Mouse (Mus musculus) midbrain, embryonic 13.5 days (tissue): ENCODE data around the gene Tex52. TPM values are rescaled to one million over a fixed set of nuclear protein-coding genes. Genes with fewer than 3 reads are reported as not detected.

Source experiments
- ATAC-seq: fragments of 200-750 bp; cut with Nextera tagmentation; 2 replicates; pipeline ENCODE4 v1.8.0; 2017; ENCODE audit warnings: mild to moderate bottlenecking, moderate TSS enrichment, moderate library complexity
- H3K27ac ChIP-seq: fragments of 300-500 bp; sonication (generic); 2 replicates; pipeline ENCODE4 v1.5.1; 2015; ENCODE audit warnings: inconsistent platforms, mild to moderate bottlenecking, moderate library complexity
- H3K27me3 ChIP-seq: fragments of 300-500 bp; sonication (generic); 2 replicates; pipeline ENCODE4 v1.6.1; 2015; ENCODE audit warnings: mild to moderate bottlenecking, inconsistent platforms
- H3K36me3 ChIP-seq: fragments of 300-500 bp; sonication (generic); 2 replicates; pipeline ENCODE4 v1.6.1; 2015; ENCODE audit warnings: mild to moderate bottlenecking, inconsistent platforms
- H3K4me1 ChIP-seq: fragments of 300-500 bp; sonication (generic); replicated peaks from 2 replicates; pipeline ENCODE4 v1.6.1; 2015; ENCODE audit warnings: inconsistent platforms
- H3K4me2 ChIP-seq: fragments of 300-500 bp; sonication (generic); replicated peaks from 2 replicates; pipeline ENCODE4 v1.6.1; 2015; ENCODE audit warnings: moderate library complexity, mild to moderate bottlenecking, inconsistent platforms
- H3K4me3 ChIP-seq: fragments of 300-500 bp; sonication (generic); replicated peaks from 2 replicates; pipeline ENCODE4 v1.5.1; 2015; ENCODE audit warnings: mild to moderate bottlenecking, inconsistent platforms
- H3K9ac ChIP-seq: fragments of 300-500 bp; sonication (generic); replicated peaks from 2 replicates; pipeline ENCODE4 v1.6.1; 2015; ENCODE audit warnings: mild to moderate bottlenecking, inconsistent platforms
- H3K9me3 ChIP-seq: fragments of 300-500 bp; sonication (generic); 2 replicates; pipeline ENCODE4 v1.6.1; 2016; ENCODE audit warnings: mild to moderate bottlenecking, inconsistent platforms
- WGBS: fragments of 180-500 bp; shearing (Covaris S2); methylation state at CpG from one replicate; pipeline ENCODE4 v1.1.7; 2015; 5-methylcytosine and 5-hydroxymethylcytosine counted together
- polyA plus RNA-seq: library from polyadenylated mRNA; unstranded; fragments of >200 nt; fragmentation: Nextera tagmentation; extraction: Ambion mirVana; gene quantifications from 2 replicates; pipeline ENCODE4 v1.2.1, GENCODE M21; 2015

Tex52 gene
- 0.44 and 0.63 TPM in 2 replicates for polyA plus RNA-seq

- H3K27ac ChIP-seq: peak within 1 kb of the TSS; percentile 8; the same call in 1 of the 2 replicates
- peak within 1 kb of the TSS; percentile 15; the same call in 1 of the 2 replicates for H3K9ac ChIP-seq
- ATAC-seq: peak; percentile 76
- H3K4me1 ChIP-seq: peaks cover 18% of the 10 kb centered on the region
- no peaks in the 10 kb centered on the region for H3K27me3 ChIP-seq
- H3K36me3 ChIP-seq: peaks cover 38% of the 10 kb centered on the region
- no peaks in the 10 kb centered on the region for H3K9me3 ChIP-seq
- no peak within 1 kb of the TSS for H3K4me2 ChIP-seq
- 10% methylated on average over 6 of the region's 6 CpGs for WGBS
- no peak within 1 kb of the TSS for H3K4me3 ChIP-seq
Observed at GRCm38 (mm10) chr6:128375192-128375591, at the start of gene Tex52, which contains the start of gene Gm44596. Gene Tex52 (plus strand): TSS chr6:128375456. Gene Gm44596 (plus strand): TSS chr6:128375503.

- Histone ChIP-seq H3K27me3 (no peaks in the 10 kb centered on the region), H3K4me1 (peaks cover 13% of the 10 kb centered on the region), H3K27ac (no peak overlapping the region), H3K36me3 (peaks cover 61% of the 10 kb centered on the region), H3K4me3 (no peak overlapping the region), H3K4me2 (no peak overlapping the region), H3K9ac (no peak overlapping the region), H3K9me3 (0 out of 2 replicates have a peak, but pooled peaks cover 5% of the 10 kb centered on the region)
- ATAC-seq: peak; percentile 90
- WGBS: 19% methylated on average over 12 of the region's 12 CpGs
Observed at GRCm38 (mm10) chr6:128334397-128335124, 40.7 kb upstream of the Tex52 start.

- Histone ChIP-seq H3K4me3 (no peak overlapping the region), H3K27ac (no peak overlapping the region), H3K9me3 (no peaks in the 10 kb centered on the region), H3K4me2 (no peak overlapping the region), H3K36me3 (peaks cover 40% of the 10 kb centered on the region), H3K27me3 (no peaks in the 10 kb centered on the region), H3K4me1 (peaks cover 13% of the 10 kb centered on the region), H3K9ac (no peak overlapping the region)
- 82% methylated on average over 7 of the region's 7 CpGs for WGBS
- no peak for ATAC-seq
Observed at GRCm38 (mm10) chr6:128337467-128337866, 37.8 kb upstream of the Tex52 start.

GRCm38 (mm10) chr6:128338876-128339275, 36.4 kb upstream of the Tex52 start:
- Histone ChIP-seq H3K36me3 (peaks cover 34% of the 10 kb centered on the region), H3K4me1 (peaks cover 13% of the 10 kb centered on the region), H3K27ac (no peak overlapping the region), H3K4me3 (no peak overlapping the region), H3K27me3 (no peaks in the 10 kb centered on the region), H3K4me2 (no peak overlapping the region), H3K9me3 (no peaks in the 10 kb centered on the region), H3K9ac (no peak overlapping the region)
- ATAC-seq: no peak
- WGBS: 58% methylated on average over 5 of the region's 5 CpGs

- Histone ChIP-seq H3K4me1 (peaks cover 13% of the 10 kb centered on the region), H3K4me2 (no peak overlapping the region), H3K27me3 (no peaks in the 10 kb centered on the region), H3K36me3 (peaks cover 15% of the 10 kb centered on the region), H3K27ac (no peak overlapping the region), H3K4me3 (no peak overlapping the region), H3K9ac (no peak overlapping the region), H3K9me3 (no peaks in the 10 kb centered on the region)
- no peak for ATAC-seq
- WGBS: 97% methylated on average over 11 of the region's 11 CpGs
Observed at GRCm38 (mm10) chr6:128341956-128342723, 33.1 kb upstream of the Tex52 start.

- Histone ChIP-seq H3K27me3 (no peaks in the 10 kb centered on the region), H3K4me3 (no peak overlapping the region), H3K9ac (no peak overlapping the region), H3K9me3 (no peaks in the 10 kb centered on the region), H3K4me1 (peaks cover 5% of the 10 kb centered on the region; the same call in 1 of the 2 replicates), H3K27ac (no peak overlapping the region), H3K4me2 (no peak overlapping the region), H3K36me3 (peaks cover 16% of the 10 kb centered on the region)
- no peak for ATAC-seq
- WGBS: 94% methylated on average over 10 of the region's 10 CpGs
Observed at GRCm38 (mm10) chr6:128345623-128346022, 29.6 kb upstream of the Tex52 start.

- Histone ChIP-seq H3K4me3 (no peak overlapping the region), H3K27ac (no peak overlapping the region), H3K4me1 (peaks cover 5% of the 10 kb centered on the region; the same call in 1 of the 2 replicates), H3K36me3 (peaks cover 22% of the 10 kb centered on the region), H3K9me3 (no peaks in the 10 kb centered on the region), H3K27me3 (no peaks in the 10 kb centered on the region), H3K4me2 (no peak overlapping the region), H3K9ac (no peak overlapping the region; the same call in 1 of the 2 replicates)
- WGBS: 93% methylated on average over 6 of the region's 6 CpGs
- ATAC-seq: no peak
Observed at GRCm38 (mm10) chr6:128346782-128347181, 28.5 kb upstream of the Tex52 start.

- H3K9ac ChIP-seq: no peak overlapping the region
- ATAC-seq: no peak
- no peaks in the 10 kb centered on the region for H3K9me3 ChIP-seq
- H3K27ac ChIP-seq: no peak overlapping the region
- 53% methylated on average over 7 of the region's 7 CpGs for WGBS
- no peaks in the 10 kb centered on the region for H3K27me3 ChIP-seq
- no peak overlapping the region for H3K4me3 ChIP-seq
- H3K36me3 ChIP-seq: peaks cover 18% of the 10 kb centered on the region
- no peak overlapping the region for H3K4me2 ChIP-seq
- H3K4me1 ChIP-seq: peaks cover 22% of the 10 kb centered on the region
Observed at GRCm38 (mm10) chr6:128349711-128350110, 25.5 kb upstream of the Tex52 start.

- H3K27me3 ChIP-seq: no peaks in the 10 kb centered on the region
- ATAC-seq: no peak
- 34% methylated on average over 3 of the region's 3 CpGs for WGBS
- no peak overlapping the region for H3K27ac ChIP-seq
- H3K9ac ChIP-seq: no peak overlapping the region
- H3K4me1 ChIP-seq: peaks cover 37% of the 10 kb centered on the region
- H3K9me3 ChIP-seq: no peaks in the 10 kb centered on the region
- H3K4me3 ChIP-seq: no peak overlapping the region
- H3K4me2 ChIP-seq: peak overlapping the region; percentile 78
- H3K36me3 ChIP-seq: peaks cover 38% of the 10 kb centered on the region
Observed at GRCm38 (mm10) chr6:128354140-128354539, 21.1 kb upstream of the Tex52 start.

GRCm38 (mm10) chr6:128355201-128355681, 20.0 kb upstream of the Tex52 start:
- peak overlapping the region; percentile 89 for H3K9ac ChIP-seq
- H3K27ac ChIP-seq: peak overlapping the region; percentile 89
- no peaks in the 10 kb centered on the region for H3K27me3 ChIP-seq
- H3K4me1 ChIP-seq: peaks cover 41% of the 10 kb centered on the region
- H3K4me3 ChIP-seq: peak overlapping the region; percentile 84
- no peaks in the 10 kb centered on the region for H3K9me3 ChIP-seq
- under 1% methylated on average over 27 of the region's 28 CpGs for WGBS
- ATAC-seq: peak; percentile 80; the same call in 1 of the 2 replicates
- H3K36me3 ChIP-seq: peaks cover 37% of the 10 kb centered on the region
- peak overlapping the region; percentile 78 for H3K4me2 ChIP-seq

GRCm38 (mm10) chr6:128355726-128356416, 19.4 kb upstream of the Tex52 start, which contains the start of gene Tulp3:
Gene Tulp3 (minus strand): TSS chr6:128355851.
- Histone ChIP-seq H3K27ac (peak within 1 kb of the TSS; percentile 89), H3K9ac (peak within 1 kb of the TSS; percentile 89), H3K4me2 (peak within 1 kb of the TSS; percentile 78), H3K4me3 (peak within 1 kb of the TSS; percentile 84), H3K27me3 (no peaks in the 10 kb centered on the region), H3K4me1 (peaks cover 47% of the 10 kb centered on the region), H3K36me3 (peaks cover 31% of the 10 kb centered on the region), H3K9me3 (no peaks in the 10 kb centered on the region)
- under 1% methylated on average over 42 of the region's 42 CpGs for WGBS
- ATAC-seq: peak; percentile 99
